Mouse (Mus musculus) E14TG2a.4 (cell line): ENCODE results near the gene Tubb4b.

Experiments
- CTCF ChIP-seq: conservative IDR thresholded peaks from 2 replicates; pipeline ENCODE4 v1.5.1; 2014; ENCODE audit warnings: low read length
- POU5F1 ChIP-seq: IDR thresholded peaks from 2 replicates; pipeline ENCODE4 v1.6.1; 2014; ENCODE audit warnings: low read length, borderline replicate concordance

- TF ChIP-seq CTCF: no peak
- no peak for TF ChIP-seq POU5F1
Measured at GRCm38 (mm10) chr2:25234050-25234449, 9.5 kb upstream of the Tubb4b start, which contains the start of gene Slc34a3.
